Mouse (Mus musculus) B cell, adult (primary cell): ENCODE results near the gene Nfasc. TPM values are rescaled to one million over a fixed set of nuclear protein-coding genes. Genes with fewer than 3 reads are reported as not detected.

ENCODE experiments used
- total RNA-seq: library from RNA; stranded (reverse); gene quantifications from 4 replicates; pipeline ENCODE4 v1.2.4, GENCODE M21; 2023; ENCODE audit not compliant: inconsistent age

Gene Nfasc
- 0.06 to 0.19 TPM (median 0.11 TPM) in 4 replicates for total RNA-seq

GRCm38 (mm10) chr1:132741175-132741997 lies at the start of gene Nfasc:
TSS of gene Nfasc (minus strand) at chr1:132741797.

GRCm38 (mm10) chr1:132542762-132543306 lies 198.8 kb downstream of the Nfasc start, which contains the start of gene Cntn2:
TSS of gene Cntn2 (minus strand) at chr1:132543256.

Other genes with a start within 250 kb of the Nfasc start
- 11.5 to 13.3 TPM (median 12.3 TPM) in 4 replicates for gene Tmem81, start 235.6 kb downstream of the Nfasc start, total RNA-seq
- 7.8 to 14.7 TPM (median 12.6 TPM) in 4 replicates for gene Cntn2, start 198.5 kb downstream of the Nfasc start, total RNA-seq
- not detected in 4 replicates for gene Lrrn2, start 138.5 kb upstream of the Nfasc start, total RNA-seq